Mouse (Mus musculus) forebrain, postnatal 0 days (tissue): ENCODE results near the gene Idh3g. TPM values are rescaled to one million over a fixed set of nuclear protein-coding genes. Genes with fewer than 3 reads are reported as not detected.
A peak's percentile ranks its signal among the peaks of the same experiment; 100 is the strongest.

Experiments used
- ATAC-seq: fragments of 200-750 bp; cut with Nextera tagmentation; 2 replicates; pipeline ENCODE4 v1.8.0; 2017; ENCODE audit warnings: mild to moderate bottlenecking, moderate library complexity
- DNase-seq: peaks from one replicate; pipeline ENCODE4 v3.0.0-alpha.2; 2015
- H3K27ac ChIP-seq: fragments of 300-500 bp; sonication (generic); 2 replicates; pipeline ENCODE4 v1.5.1; 2014; ENCODE audit warnings: low read depth, mild to moderate bottlenecking, antibody characterized with exemption, low read length, moderate library complexity, mixed read lengths
- H3K27me3 ChIP-seq: fragments of 300-500 bp; sonication (generic); 2 replicates; pipeline ENCODE4 v1.6.1; 2014; ENCODE audit warnings: mild to moderate bottlenecking, low read length, mixed read lengths; ENCODE audit not compliant: insufficient read depth
- H3K36me3 ChIP-seq: fragments of 300-500 bp; sonication (generic); 2 replicates; pipeline ENCODE4 v1.6.1; 2014; ENCODE audit warnings: mild to moderate bottlenecking, moderate library complexity; ENCODE audit not compliant: insufficient read depth
- H3K4me1 ChIP-seq: fragments of 300-500 bp; sonication (generic); 2 replicates; pipeline ENCODE4 v1.6.1; 2014; ENCODE audit warnings: antibody characterized with exemption; ENCODE audit not compliant: insufficient read depth
- H3K4me2 ChIP-seq: fragments of 300-500 bp; sonication (generic); 2 replicates; pipeline ENCODE4 v1.6.1; 2014; ENCODE audit warnings: low read depth, mild to moderate bottlenecking, moderate library complexity
- H3K4me3 ChIP-seq: fragments of 300-500 bp; sonication (generic); 2 replicates; pipeline ENCODE4 v1.5.1; 2014; ENCODE audit warnings: low read depth, low read length, mixed read lengths
- H3K9ac ChIP-seq: fragments of 300-500 bp; sonication (generic); 2 replicates; pipeline ENCODE4 v1.6.1; 2014; ENCODE audit warnings: mild to moderate bottlenecking
- H3K9me3 ChIP-seq: fragments of 300-500 bp; sonication (generic); 2 replicates; pipeline ENCODE4 v1.6.1; 2016; ENCODE audit warnings: low read length
- CTCF ChIP-seq: sonication (generic); IDR thresholded peaks from 2 replicates; pipeline ENCODE4 v1.5.1; 2016; ENCODE audit warnings: antibody characterized with exemption, control low read depth, low read depth
- WGBS: fragments of 180-500 bp; shearing (Covaris S2); extraction: QIAGEN DNeasy Blood & Tissue Kit; methylation state at CpG from one replicate; pipeline ENCODE4 v1.1.7; 2014; 5-methylcytosine and 5-hydroxymethylcytosine counted together
- polyA plus RNA-seq: library from polyadenylated mRNA; unstranded; fragments of >200 nt; fragmentation: Nextera tagmentation; extraction: Ambion mirVana; gene quantifications from 2 replicates; pipeline ENCODE4 v1.2.1, GENCODE M21; 2015
- total RNA-seq: library from RNA; depleted of rRNA; stranded (reverse); fragments of >200 nt; gene quantifications from 2 replicates; pipeline ENCODE4 v1.2.3, GENCODE M21; 2014; rRNA removed

The Idh3g gene
- total RNA-seq, result 177 and 186 TPM in 2 replicates
- 208 and 213 TPM in 2 replicates for polyA plus RNA-seq

- 32% methylated on average over 52 of the region's 52 CpGs for WGBS
- H3K9me3 ChIP-seq, result no peaks in the 10 kb centered on the region
- peaks cover 4% of the 10 kb centered on the region; the same call in 1 of the 2 replicates for H3K36me3 ChIP-seq
- DNase-seq, result peak; percentile 96
- H3K4me2 ChIP-seq, result peak within 1 kb of the TSS; percentile 54
- peak; percentile 96 for ATAC-seq
- peak within 1 kb of the TSS; percentile 91 for H3K27ac ChIP-seq
- peak within 1 kb of the TSS; percentile 53 for H3K4me3 ChIP-seq
- peak within 1 kb of the TSS; percentile 76 for H3K9ac ChIP-seq
- peaks cover 14% of the 10 kb centered on the region; the same call in 1 of the 2 replicates for H3K4me1 ChIP-seq
- H3K27me3 ChIP-seq, result no peaks in the 10 kb centered on the region
- peak; percentile 77 for TF ChIP-seq CTCF
Measured at GRCm38 (mm10) chrX:73786364-73787224, at the start of gene Idh3g, which contains the start of gene Ssr4. Idh3g (minus strand) TSS chrX:73786897. Ssr4 (plus strand) TSS chrX:73787028.

GRCm38 (mm10) chrX:73835731-73836130, 49.0 kb upstream of the Idh3g start:
- no peak for DNase-seq
- H3K9ac ChIP-seq, result no peak overlapping the region
- no peaks in the 10 kb centered on the region for H3K4me1 ChIP-seq
- no peak overlapping the region for H3K4me2 ChIP-seq
- ATAC-seq, result no peak
- no peak overlapping the region for H3K27ac ChIP-seq
- no peaks in the 10 kb centered on the region for H3K27me3 ChIP-seq
- no peaks in the 10 kb centered on the region for H3K9me3 ChIP-seq
- H3K36me3 ChIP-seq, result no peaks in the 10 kb centered on the region
- TF ChIP-seq CTCF, result no peak
- no peak overlapping the region for H3K4me3 ChIP-seq
- WGBS, result 88% methylated on average over 1 of the region's 1 CpGs

GRCm38 (mm10) chrX:73824185-73825151, 37.8 kb upstream of the Idh3g start, which contains the start of gene Pdzd4:
Pdzd4 (minus strand) TSS chrX:73824969.
- Histone ChIP-seq H3K27me3 (no peaks in the 10 kb centered on the region), H3K27ac (peak within 1 kb of the TSS; percentile 91), H3K4me1 (no peaks in the 10 kb centered on the region), H3K4me3 (peak within 1 kb of the TSS; percentile 55), H3K9ac (peak within 1 kb of the TSS; percentile 81), H3K36me3 (no peaks in the 10 kb centered on the region), H3K9me3 (no peaks in the 10 kb centered on the region), H3K4me2 (peak within 1 kb of the TSS; percentile 53)
- WGBS, result 31% methylated on average over 57 of the region's 84 CpGs
- no peak for TF ChIP-seq CTCF
- ATAC-seq (peak; percentile 92), DNase-seq (peak; percentile 89)

GRCm38 (mm10) chrX:73823747-73824146, 37.0 kb upstream of the Idh3g start:
- peak; percentile 8 for ATAC-seq

GRCm38 (mm10) chrX:73816596-73817314, 30.1 kb upstream of the Idh3g start:
- Histone ChIP-seq H3K36me3 (no peaks in the 10 kb centered on the region), H3K4me3 (no peak overlapping the region), H3K4me2 (no peak overlapping the region), H3K27ac (no peak overlapping the region), H3K27me3 (no peaks in the 10 kb centered on the region), H3K9ac (no peak overlapping the region), H3K4me1 (no peaks in the 10 kb centered on the region), H3K9me3 (no peaks in the 10 kb centered on the region)
- no peak for ATAC-seq
- WGBS, result 59% methylated on average over 3 of the region's 3 CpGs
- no peak for DNase-seq
- no peak for TF ChIP-seq CTCF

More at GRCm38 (mm10) chrX:73823747-73824146, 37.0 kb upstream of the Idh3g start:
- Histone ChIP-seq H3K27me3 (no peaks in the 10 kb centered on the region), H3K36me3 (no peaks in the 10 kb centered on the region), H3K4me2 (peak overlapping the region; percentile 53), H3K4me3 (peak overlapping the region; percentile 55), H3K4me1 (no peaks in the 10 kb centered on the region), H3K9me3 (no peaks in the 10 kb centered on the region), H3K9ac (peak overlapping the region; percentile 81), H3K27ac (peak overlapping the region; percentile 91)
- no peak for DNase-seq
- TF ChIP-seq CTCF, result no peak
- 35% methylated on average over 17 of the region's 17 CpGs for WGBS

GRCm38 (mm10) chrX:73815072-73815471, 28.4 kb upstream of the Idh3g start:
- ATAC-seq, result peak; percentile 93
- H3K4me3 ChIP-seq, result peak overlapping the region; percentile 17
- no peaks in the 10 kb centered on the region for H3K4me1 ChIP-seq
- H3K27ac ChIP-seq, result peak overlapping the region; percentile 76
- no peaks in the 10 kb centered on the region for H3K9me3 ChIP-seq
- peak overlapping the region; percentile 40 for H3K4me2 ChIP-seq
- no peaks in the 10 kb centered on the region for H3K36me3 ChIP-seq
- WGBS, result 21% methylated on average over 14 of the region's 14 CpGs
- H3K27me3 ChIP-seq, result no peaks in the 10 kb centered on the region
- H3K9ac ChIP-seq, result peak overlapping the region; percentile 60
- TF ChIP-seq CTCF, result no peak
- DNase-seq, result peak; percentile 58
